Mouse (Mus musculus): Measurements from ENCODE around the gene Cpxm2. TPM values are rescaled to one million over a fixed set of nuclear protein-coding genes. Genes with fewer than 3 reads are reported as not detected.

Cpxm2 gene
- total RNA-seq, 2 experiments from 2014 or later = 1.7 to 3.3 TPM

DNA sequence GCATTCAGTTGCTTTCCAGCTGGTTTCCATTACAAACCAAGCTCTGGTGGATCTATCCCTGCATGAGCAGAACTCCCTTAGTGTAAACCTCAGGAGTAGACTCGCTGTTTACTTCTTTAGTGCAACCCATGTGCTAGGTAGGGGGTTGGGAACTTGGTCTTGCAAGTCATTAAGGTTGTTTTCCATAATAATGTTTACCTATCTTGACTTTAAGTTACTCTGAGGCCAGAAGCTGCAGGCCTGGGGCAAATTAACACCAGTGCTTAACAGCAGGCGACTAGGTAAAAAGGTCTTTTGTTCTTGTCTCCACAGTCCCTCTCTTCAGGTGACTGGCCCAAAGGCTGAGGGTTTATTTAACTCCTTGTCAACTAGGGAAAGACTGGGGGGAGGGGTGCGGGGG lies 139.3 kb downstream of the Cpxm2 start:
- no peak for DNase-seq

GRCm38 (mm10) chr7:132013970-132014369 lies 140.6 kb downstream of the Cpxm2 start:
- DNase-seq = no peak

- DNase-seq = no peak
These were observed 141.4 kb downstream of the Cpxm2 start for GRCm38 (mm10) chr7:132012969-132013679.

DNA sequence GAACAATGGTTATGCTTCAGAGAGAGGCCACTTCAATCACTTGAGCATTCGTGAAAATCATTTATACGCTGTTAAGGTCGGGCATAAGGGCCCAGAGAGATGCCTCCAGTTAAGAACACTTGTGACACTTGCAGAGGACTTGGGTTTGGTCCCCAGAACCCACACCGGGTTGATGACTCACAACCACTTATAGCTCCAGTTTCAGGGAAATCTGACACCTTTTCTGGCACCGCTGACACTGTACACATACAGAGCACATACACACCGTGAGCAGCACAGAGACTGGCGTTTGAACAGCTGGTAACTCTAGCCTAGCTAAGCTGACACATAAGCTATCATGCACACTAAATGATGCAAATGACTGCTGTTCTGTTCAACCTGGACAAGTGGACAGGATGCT lies 145.5 kb downstream of the Cpxm2 start:
- no peak for DNase-seq

- peak; percentile 27 to 43 for DNase-seq
These were observed 148.4 kb downstream of the Cpxm2 start for GRCm38 (mm10) chr7:132005996-132006696.

DNA sequence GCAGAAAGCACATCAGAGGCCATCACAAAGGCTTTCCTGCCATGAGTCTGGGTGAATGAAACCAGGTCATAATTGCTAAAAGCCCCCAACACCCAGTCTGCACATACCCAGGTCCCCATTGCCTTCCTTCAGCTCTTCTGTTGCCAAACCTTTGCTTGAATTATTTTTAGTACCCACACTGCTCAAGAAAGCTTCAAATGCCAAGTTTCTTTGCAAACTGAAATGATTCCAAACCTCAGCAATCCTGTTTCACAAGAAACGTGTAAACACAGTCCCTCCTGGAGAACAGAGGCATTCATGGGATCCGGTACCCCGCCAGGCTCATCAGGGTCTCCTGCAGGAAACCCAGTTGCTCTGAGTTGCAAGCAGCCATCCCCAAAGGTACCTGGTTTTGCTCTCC lies 161.7 kb downstream of the Cpxm2 start:
- no peak for DNase-seq

DNA sequence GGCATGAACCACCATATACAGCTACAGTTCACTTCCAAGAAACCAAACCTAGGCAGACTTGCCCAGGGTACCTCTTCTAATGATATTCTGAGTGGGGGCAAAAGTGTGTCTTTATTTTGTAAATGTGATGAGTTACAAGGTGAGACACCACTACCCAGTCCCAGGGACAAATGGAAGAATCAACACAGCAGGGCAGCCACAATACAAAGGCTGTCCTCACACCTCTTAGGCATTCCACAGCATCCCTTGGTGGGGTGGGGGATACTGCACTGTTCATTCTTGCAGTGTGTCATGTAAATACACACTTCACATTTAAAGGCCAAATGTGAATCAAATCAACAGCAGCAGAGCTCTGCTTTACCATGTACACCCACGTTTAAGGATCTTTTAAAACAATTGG lies 162.3 kb downstream of the Cpxm2 start:
- no peak for DNase-seq

- no peak for DNase-seq
These were observed 165.5 kb downstream of the Cpxm2 start for GRCm38 (mm10) chr7:131989056-131989455.

Other genes starting within 250 kb of the Cpxm2 start
- 10 to 100 TPM; 52.0 to 53.4 TPM for gene Gpr26, start 188.3 kb downstream of the Cpxm2 start, total RNA-seq (2021)
- gene Chst15, start 162.5 kb upstream of the Cpxm2 start, total RNA-seq (2021) = 10 to 100 TPM; 43.2 to 43.4 TPM